Mouse (Mus musculus) lung, postnatal 14 days (tissue): ENCODE results near the gene Cdkl5.
"Not testable (repeated sequence)": the region's sequence is repeated elsewhere in the genome, so short reads cannot be mapped to it uniquely, and the experiment has no call there.

Experiments
- DNase-seq: peaks from one replicate; pipeline ENCODE4 v3.0.0; 2021

Gene Cdkl5

DNA sequence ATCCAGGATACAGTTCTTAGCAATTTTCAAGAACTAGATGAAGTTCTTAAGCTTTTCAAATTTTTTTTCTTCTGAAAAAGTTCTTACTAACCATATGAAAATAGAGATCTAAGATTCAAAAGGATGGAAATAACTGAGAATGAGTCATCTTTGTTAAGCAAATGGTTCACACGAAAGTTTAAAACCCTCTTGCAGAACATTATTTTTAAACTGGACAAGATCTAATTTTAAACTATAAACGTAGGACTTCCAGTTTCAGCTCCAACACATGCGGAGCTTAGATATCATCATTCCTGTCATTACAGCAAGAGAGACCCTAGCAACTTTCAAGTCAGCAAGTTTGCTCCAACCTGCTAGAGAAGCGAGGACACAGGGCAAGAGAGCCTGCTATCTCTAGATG is 88.0 kb downstream of the Cdkl5 start:
- no peak for DNase-seq

DNA sequence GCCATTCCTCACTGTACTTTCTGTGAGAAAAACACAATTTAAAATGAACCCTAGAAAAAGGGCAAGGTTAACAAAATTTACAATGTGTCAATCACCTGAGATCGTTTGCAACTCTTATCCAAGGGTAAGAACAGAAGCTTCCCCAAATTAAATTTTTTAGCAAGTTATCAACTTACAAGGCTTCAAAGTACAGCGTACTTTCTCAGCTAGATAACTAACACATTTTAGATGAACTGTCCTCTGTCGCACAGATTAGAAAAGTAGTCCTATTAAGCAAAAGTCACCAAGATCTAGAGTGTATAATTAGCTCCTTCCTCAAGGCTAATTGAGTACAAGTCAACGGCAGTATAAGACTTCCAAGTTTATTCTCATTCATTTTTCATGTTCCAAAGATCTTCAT is 88.6 kb downstream of the Cdkl5 start:
- DNase-seq, result no peak

DNA sequence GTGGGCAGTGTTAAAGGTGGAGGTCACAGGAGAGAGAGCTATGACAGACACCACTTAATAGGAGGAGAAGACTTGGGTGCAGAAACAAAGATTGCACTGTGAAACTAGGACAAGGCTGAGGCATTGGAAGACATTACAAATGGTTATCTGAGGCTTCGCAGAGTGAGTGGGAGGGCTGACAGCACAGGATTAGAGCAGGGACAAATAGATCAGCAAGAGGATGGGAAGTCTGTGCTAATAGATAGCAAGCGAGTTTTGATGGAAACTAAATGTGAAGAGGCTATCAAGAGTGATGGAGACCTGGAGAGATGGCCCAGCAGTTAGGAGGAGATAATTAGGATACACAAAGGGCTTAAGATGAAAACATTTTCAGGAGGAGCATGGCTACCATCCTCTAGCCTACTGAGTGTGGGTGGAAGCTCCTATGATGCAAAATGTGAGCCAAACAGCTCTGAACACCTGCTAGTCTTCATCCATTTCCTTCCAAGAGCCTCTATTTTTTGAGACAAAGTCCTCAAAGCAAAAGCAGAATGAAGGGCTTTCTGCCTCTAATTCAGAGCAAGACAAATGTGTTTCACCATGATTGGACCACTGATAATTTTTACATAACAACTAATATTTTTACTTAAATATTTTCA is 89.3 kb downstream of the Cdkl5 start:
- no peak for DNase-seq

DNA sequence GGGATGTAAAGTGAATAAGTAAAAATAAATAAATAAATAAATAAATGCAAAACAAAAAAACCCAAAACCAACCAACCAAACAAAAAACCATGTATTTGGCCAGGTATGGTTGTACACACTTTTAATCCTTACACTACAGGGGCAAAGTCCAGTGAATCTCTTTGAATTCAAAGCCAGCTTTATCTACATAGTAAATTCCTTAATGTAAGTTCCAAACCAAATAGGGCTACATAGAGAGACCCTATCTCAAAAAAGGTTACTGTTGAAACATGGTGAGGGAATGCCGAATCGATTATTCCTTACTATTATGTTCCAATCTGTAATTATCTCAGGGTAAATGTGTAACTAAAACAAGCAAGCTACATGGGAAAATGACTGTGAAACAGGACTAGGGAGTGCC is 93.4 kb downstream of the Cdkl5 start:
- no peak for DNase-seq

DNA sequence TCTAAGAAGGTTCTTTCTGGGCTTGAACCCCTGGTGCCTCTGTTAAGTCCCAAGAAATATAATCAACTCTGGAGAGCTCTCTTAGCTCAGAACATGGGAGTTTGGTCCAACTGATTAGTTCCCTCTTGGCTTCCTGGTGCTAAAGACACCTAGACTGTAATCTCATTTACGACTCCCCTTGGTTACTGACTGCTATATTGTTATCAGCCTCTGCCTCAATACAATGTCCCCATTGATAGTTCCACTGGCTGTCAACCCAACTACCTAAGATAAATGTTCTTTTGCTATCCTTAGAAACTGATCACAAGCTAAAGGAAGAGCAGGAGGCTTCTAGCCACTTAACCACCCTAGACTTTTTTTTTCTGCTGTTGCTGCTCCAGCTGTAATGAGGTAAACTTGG is 102.4 kb downstream of the Cdkl5 start:
- DNase-seq, result no peak

DNA sequence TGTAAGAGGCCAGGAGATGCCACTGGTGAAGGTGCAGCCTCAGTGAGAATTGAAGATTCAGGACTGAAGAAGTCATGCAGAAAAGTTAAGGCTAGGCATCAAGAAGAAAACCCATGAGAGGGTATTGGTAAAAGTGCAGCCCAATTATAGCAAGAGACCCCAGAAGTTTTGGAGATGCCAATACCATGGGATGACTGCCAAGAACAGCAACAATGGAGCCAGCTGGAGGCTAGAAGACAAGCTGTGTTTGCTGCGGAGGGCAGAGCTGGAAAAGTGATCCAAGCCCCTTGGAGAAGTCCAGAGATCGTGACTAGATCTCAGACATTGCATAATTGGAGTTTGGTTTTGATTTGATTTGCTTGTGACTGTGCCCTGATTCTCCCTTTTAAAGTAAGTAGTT is 108.2 kb downstream of the Cdkl5 start:
- DNase-seq, result no peak

DNA sequence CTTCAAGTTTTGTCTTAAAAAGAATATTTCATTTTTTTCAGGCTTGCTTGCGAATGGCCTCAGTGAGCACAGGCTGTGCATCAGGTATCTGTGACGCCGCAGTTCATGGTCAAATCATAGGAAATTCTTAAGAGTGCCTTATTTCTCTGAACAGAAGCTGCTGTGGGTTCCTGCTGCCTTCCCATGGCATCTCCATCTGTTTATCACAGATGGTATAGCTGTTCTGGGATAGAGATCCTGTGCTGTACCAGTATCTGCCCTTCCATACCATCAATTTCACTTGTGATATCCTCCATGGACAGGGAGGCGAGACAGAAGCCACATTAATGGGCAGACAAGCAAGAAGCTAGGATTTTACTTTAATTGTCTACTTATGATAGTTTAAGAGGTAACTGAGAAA is 127.9 kb downstream of the Cdkl5 start:
- no peak for DNase-seq

DNA sequence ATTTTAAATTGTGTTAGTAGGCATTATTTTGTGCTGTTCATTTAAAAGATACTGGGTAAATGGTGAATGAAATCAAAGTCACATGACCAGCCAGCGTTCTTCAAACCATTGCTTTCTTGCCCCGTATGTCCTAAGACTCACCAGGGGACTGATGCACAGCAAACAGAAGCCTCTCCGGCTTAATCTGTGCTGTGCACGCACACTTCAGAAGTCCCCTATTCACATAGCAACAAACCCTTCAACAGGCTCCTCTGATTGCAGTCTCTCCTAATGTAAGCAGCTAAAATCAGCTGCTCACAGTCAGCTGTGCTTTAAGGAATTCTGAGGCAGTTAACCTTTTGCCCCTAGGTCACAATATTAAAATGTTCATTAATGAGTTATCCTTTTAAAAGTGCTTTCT is 129.5 kb downstream of the Cdkl5 start:
- DNase-seq, result no peak

DNA sequence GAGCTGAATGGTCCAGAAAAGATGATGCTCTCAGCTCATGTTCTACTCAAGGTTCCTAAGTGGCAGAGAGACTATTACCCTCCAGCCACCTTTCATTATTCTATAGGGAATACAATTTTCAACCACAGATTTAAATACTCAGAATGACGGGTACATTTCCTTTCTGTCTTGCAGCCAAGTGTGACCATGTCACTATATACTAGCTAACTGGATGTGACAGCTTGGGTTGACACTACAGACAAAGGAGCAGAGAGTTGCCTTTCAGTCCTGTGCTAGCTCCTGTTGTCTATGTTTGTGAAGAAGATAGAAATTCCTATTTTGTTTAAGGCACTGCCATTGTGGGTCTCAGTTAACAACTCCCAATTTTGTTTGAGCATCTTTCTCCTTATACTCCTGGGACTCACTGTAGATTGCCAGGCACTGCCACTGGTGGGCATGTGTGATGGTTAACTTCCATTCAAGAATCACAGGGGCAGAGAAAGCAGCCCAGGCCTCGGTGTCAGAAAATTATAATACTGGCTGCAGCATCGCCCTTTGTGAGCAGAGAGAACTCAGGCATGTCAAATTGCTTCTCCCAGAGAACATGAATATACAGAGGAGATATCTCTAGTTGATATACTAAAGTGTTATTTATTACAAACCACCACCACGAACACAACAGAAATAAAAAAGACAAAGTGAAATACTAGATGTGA is 130.7 kb downstream of the Cdkl5 start:
- DNase-seq, result no peak

DNA sequence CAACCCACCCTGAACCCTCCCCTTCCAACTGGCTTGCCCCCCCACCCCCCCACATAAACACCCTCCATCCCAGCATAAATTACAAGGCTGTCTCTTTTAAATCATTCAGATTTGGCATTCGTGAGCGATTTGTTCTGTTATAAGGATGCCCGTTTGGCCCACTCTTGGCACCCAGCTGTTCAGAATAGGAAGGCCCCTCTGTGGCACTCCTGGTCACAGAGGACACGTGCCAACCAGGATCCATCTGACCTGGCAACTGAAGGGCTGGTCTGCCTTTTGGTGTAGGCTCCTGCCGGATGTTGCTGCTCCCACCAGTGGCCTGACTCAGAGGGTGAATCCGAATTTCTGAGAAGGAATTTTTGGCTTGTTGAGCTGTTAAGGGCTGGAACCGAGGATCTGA is 186.3 kb downstream of the Cdkl5 start:
- no peak for DNase-seq

DNA sequence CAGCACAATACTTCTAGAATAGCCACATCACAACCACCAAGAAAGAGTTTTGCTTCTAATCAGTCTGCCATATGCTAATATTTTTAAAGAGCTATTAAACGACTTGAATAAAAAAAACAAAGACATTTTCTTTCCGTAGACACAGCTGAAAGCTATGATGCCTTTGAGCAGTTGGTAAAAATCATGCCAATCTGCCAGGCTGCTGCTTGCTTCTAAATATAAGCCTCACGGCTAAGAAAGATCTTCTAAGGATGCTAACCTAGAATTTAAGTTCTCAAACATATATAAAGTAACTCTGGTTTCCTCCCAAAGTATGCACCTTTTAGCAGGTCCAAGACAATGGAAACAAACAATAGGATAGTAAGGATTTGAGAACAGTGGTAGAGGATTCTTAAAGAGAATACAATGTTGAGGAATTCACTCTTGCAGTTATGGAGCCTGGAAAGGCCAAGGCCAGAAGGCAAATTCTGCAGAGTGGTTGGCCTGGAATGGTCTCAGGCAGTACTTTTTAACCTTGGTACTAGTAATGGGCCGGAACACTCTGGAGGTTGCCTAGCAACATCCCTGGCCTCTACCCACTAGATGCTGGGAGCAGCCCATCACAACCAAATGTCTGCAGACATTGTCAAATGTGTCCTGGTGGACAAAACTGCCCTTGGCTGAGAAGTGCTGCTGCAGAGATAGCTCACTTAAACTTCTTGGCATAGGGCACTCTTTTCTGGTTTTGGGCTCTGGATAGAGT is 189.9 kb downstream of the Cdkl5 start:
- no peak for DNase-seq

DNA sequence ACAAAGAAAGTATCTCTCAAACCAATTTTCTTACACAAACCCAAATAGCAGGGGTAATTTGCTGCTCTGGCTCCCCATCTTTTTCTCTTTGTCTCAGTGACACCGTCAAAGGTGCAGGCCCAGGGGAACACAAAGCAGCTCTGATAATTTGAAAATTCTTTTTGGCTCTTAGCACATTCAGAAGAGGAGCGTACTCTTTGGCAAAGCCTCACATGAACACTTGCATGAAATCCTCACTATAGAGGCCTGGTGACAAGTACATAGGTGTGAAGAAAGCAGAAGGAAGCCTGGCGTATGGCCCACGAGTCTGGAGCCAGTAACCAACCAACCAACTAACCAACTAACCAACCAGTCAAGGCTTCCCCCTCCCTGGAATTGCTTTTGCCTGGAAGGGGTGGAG is 199.6 kb downstream of the Cdkl5 start:
- no peak for DNase-seq

DNA sequence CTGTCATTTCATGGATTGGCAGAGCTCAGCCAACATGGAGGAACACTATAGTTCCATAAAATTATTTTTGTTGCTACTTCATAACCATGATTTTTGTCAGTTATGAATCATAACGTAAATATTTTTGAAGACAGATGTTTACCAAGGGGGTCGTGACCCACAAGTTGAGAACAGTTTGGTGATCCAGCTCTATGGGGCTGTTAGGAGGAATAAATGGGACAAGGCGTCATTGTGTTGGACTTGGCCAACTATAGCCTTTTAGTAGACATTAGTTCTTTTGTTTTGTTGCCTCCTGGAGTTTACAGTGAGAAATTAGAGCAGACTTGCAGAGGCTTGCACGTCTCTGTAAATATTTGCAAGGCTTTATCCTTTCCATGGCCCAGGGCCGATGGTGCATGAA is 212.2 kb downstream of the Cdkl5 start:
- DNase-seq, result no peak

DNA sequence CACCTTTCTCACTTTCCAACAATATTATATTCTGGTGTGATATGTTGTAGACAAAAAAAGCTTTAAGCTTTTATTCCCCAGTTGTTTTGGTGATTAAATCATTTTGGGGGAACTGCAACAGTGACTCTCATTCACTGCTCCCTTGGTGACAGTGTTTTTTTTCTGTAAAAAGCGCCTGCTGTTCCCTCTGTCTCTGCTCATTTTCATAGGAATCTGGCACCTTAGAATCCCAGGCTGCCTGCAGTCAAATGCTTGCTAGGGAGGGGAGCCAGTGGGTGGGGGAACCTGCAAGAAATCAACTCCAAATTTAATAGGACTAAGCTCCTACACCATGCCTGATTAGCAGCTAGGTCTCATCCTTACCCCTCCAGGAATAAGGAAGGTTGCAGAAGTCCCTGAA is 221.5 kb downstream of the Cdkl5 start:
- DNase-seq, result no peak

DNA sequence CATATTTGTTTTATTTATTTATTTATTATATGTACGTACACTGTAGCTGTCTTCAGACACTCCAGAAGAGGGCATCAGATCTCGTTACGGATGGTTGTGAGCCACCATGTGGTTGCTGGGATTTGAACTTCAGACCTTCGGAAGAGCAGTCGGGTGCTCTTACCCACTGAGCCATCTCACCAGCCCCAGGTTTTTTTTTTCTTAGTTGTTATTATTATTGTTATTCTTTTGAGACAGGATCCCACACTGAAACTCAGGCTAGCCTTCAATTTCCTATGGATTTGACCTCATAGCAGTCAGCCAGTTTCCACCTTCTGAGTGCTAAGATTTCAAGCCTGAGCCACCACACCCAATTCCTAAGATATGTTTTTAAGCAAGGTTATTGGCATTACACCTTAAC is 224.9 kb downstream of the Cdkl5 start:
- DNase-seq, result not testable (repeated sequence)

DNA sequence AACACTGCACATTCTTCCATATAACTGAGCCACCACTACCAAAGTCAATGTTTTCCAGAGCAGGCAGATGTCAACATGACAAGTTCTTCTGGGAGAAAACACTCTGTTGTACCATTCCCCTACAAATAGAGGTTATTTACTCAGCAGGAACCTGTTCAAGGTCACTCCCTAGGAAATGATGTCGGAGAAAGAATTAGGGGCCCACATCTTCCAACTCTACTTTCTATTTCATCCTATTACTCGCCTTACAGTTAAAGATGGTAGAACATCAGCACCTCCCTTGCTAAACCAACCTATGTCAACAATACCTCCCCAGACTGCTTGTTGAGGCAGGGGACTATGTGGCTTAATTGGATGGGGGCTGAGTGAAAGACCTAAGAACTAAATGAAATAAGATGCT is 226.8 kb downstream of the Cdkl5 start, which contains the start of gene Rs1:
Gene Rs1 (plus strand): TSS at position 301 of the 400 bp plus-strand sequence.
- DNase-seq, result no peak

DNA sequence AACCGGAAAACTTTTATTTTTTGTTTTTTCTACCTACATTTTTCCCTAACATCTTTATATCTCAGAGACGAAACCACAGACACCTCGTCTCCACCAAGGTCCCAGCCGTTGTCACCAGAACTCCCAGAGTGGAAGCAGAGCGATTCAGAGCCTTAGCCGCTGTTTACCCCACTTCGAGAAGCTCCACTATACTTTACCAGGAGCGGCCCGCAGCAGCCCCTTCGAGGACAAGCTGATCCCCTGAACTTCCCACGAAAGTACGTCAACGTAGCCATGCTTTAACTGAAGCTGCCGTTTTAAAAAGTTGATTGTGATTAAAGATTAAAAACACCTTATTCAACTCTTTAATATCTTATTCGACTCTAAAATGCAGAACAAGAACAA is 228.3 kb downstream of the Cdkl5 start:
- DNase-seq, result no peak

DNA sequence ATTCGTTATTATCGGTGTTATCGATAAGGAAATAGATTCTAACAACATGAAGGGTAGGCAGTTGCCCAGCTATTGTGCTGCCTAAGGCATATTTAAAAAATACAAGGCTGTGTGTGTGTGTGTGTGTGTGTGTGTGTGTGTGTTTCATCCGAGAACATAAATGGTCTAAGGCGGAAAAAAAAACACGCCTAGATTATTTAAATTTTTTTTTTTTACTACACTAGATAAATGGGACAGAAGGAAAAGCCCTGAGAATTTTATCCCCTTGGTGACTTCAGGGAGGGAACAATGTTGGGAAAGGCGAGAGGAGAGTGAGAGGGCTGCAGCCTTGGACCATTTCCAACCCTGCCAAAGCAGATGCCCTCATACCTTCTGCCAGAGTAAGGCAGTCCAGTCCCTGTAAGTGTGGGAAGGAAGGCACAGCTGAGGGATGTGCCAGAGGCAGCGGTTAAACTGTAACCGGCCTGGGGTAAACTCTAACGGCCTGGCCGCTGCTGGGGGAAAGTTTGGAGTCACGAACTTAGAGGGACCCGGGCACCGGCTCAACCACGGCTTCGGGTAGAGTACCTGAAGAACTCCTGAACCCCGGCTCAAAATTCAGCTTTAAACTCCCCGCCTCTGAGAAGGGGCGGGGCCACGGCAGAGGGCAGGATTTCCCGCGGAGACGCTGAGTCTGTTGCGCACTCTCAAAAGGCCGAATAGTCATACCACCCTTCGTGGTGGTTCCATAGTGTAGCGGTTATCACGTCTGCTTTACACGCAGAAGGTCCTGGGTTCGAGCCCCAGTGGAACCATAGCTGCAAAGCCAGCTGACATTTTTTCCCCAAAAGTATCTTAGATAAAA is 228.9 kb downstream of the Cdkl5 start:
- DNase-seq, result peak; percentile 95

DNA sequence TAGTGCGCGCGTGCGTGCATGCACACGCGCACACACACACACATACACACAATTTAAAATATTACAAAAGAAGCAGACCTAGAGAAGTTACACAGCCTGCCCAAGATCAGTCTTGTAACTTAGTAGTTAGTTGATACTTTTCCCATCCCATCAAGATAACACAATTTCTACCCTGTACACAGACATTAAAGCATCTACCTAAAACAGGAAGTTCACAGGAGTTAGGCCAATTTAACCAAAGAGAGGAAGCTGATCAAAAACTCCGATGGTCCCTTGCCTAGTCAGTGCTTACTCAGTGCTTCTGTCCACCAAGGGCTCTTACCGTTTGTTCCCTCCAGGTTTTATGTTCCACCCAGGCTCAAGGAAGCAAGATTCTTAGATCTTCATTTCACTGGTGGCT is 243.7 kb downstream of the Cdkl5 start:
- no peak for DNase-seq

DNA sequence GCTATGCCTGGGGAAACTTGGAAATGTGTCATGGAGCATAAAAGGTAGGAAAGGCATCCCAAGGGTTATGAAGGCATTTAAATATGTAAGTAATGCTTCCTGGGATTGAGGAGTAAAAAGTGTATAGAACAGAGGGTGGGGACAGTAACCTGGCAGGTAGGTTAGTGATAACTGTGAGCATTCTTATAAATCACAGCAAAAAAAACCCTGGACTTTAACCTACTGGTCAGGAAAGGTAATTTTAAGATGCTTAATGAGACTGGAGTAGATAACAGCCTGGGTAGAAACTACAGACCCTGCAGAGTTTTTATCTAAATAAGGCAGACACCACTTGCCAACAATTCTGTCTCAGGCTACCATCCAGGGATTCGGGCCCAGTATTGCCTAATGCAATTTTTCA is 245.9 kb downstream of the Cdkl5 start:
- DNase-seq, result no peak

DNA sequence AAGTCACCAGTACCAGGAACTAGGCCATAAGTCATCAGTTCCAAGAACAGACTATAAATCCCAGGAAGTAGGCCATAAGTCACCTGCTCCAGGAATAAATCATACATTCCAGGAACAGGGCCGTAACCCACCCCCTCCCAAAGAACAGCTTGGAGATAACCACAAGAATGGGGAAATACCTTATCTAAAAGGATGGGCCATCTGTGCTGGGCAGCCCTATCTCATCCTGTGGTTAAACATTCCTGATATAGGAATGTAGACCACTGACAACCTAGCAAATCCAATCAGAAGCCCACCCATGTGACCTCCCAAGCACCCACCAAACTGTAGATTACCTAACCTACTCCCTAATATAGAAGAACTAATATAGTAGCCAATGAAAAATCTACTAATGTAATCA is 249.1 kb downstream of the Cdkl5 start:
- DNase-seq, result no peak

DNA sequence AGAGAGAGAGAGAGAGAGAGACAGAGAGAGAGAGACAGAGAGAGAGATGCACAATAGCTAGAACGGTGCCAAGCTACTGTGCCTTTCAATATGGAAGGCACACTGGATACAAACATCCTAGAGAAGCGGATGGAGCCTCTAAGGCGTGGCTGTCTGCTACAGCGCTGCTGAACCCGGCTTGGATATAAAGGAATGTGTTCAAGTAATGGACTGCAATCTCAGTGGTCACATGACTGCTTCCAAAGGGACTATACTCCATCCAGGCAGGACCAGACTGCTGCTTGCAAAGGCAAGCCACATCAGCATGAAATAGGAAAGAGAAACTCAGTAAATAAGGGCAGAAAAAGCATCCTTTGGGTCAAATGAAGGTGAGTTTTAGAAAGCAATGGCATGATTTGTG is 258.9 kb downstream of the Cdkl5 start, which contains the start of gene Ppef1:
Gene Ppef1 (minus strand): TSS at position 116 of the 400 bp plus-strand sequence.
- no peak for DNase-seq
